Mouse (Mus musculus) spleen, adult 2 months (tissue): ENCODE data around the gene Slc35f6.

Source experiments
- CTCF ChIP-seq: fragments of 200-500 bp; IDR thresholded peaks from 2 replicates; pipeline ENCODE4 v1.5.1; 2011; ENCODE audit warnings: mild to moderate bottlenecking, inconsistent platforms; ENCODE audit not compliant: insufficient read depth, insufficient read length, insufficient replicate concordance; ENCODE audit errors: extremely low read depth
- POLR2A ChIP-seq: fragments of 200-500 bp; IDR thresholded peaks from 2 replicates; pipeline ENCODE4 v1.6.1; 2011; ENCODE audit warnings: low read depth, low read length, inconsistent platforms

GRCm38 (mm10) chr5:30603926-30604325, 43.8 kb upstream of the Slc35f6 start:
- TF ChIP-seq CTCF (no peak), POLR2A (no peak)
